Mouse (Mus musculus): ENCODE results near the gene Trpt1.

The Trpt1 gene

GRCm38 (mm10) chr19:6996006-6996405 lies at the start of gene Trpt1, which contains the start of gene Nudt22:
Trpt1 (plus strand) TSS chr19:6996131.
Nudt22 (minus strand) TSS chr19:6996117.
- peak; percentile 78 to 90 for DNase-seq (ENCODE audit: low spot score in 2 of 2)

GRCm38 (mm10) chr19:6947742-6948141 lies 48.2 kb upstream of the Trpt1 start:
- DNase-seq (ENCODE audit: low spot score in 2 of 2): no peak

GRCm38 (mm10) chr19:6948186-6948585 lies 47.7 kb upstream of the Trpt1 start:
- no peak for DNase-seq (ENCODE audit: low spot score in 2 of 2)

GRCm38 (mm10) chr19:6949532-6949931 lies 46.4 kb upstream of the Trpt1 start:
- DNase-seq (ENCODE audit: low spot score in 2 of 2): no peak

- no peak for DNase-seq (ENCODE audit: low spot score in 2 of 2)
Measured at GRCm38 (mm10) chr19:6949951-6950350, 46.0 kb upstream of the Trpt1 start.

- DNase-seq (ENCODE audit: low spot score in 2 of 2): peak in 1 of 2 experiments; percentile 48
Measured at GRCm38 (mm10) chr19:6950613-6951153, 45.2 kb upstream of the Trpt1 start.

GRCm38 (mm10) chr19:6951381-6951968 lies 44.5 kb upstream of the Trpt1 start:
- peak; percentile 93 to 97 for DNase-seq (ENCODE audit: low spot score in 2 of 2)

- DNase-seq (ENCODE audit: low spot score in 2 of 2): peak; percentile 75 to 87
Measured at GRCm38 (mm10) chr19:6951994-6952711, 43.8 kb upstream of the Trpt1 start.

- DNase-seq (ENCODE audit: low spot score in 2 of 2): peak; percentile 61 to 76
Measured at GRCm38 (mm10) chr19:6952712-6953037, 43.3 kb upstream of the Trpt1 start.

- peak in 1 of 2 experiments; percentile 57 for DNase-seq (ENCODE audit: low spot score in 2 of 2)
Measured at GRCm38 (mm10) chr19:6954046-6954445, 41.9 kb upstream of the Trpt1 start.

- no peak for DNase-seq (ENCODE audit: low spot score in 2 of 2)
Measured at GRCm38 (mm10) chr19:6955424-6955823, 40.5 kb upstream of the Trpt1 start.

- DNase-seq (ENCODE audit: low spot score in 2 of 2): no peak
Measured at GRCm38 (mm10) chr19:6956461-6956860, 39.5 kb upstream of the Trpt1 start.

- peak in 1 of 2 experiments; percentile 67 for DNase-seq (ENCODE audit: low spot score in 2 of 2)
Measured at GRCm38 (mm10) chr19:6968491-6969271, 27.2 kb upstream of the Trpt1 start.

- peak in 1 of 2 experiments; percentile 29 for DNase-seq (ENCODE audit: low spot score in 2 of 2)
Measured at GRCm38 (mm10) chr19:6969291-6969664, 26.7 kb upstream of the Trpt1 start.

GRCm38 (mm10) chr19:6969665-6970381 lies 26.1 kb upstream of the Trpt1 start:
- peak; percentile 64 to 75 for DNase-seq (ENCODE audit: low spot score in 2 of 2)

- DNase-seq (ENCODE audit: low spot score in 2 of 2): no peak
Measured at GRCm38 (mm10) chr19:6970460-6971085, 25.4 kb upstream of the Trpt1 start.

GRCm38 (mm10) chr19:6971644-6972043 lies 24.3 kb upstream of the Trpt1 start:
- no peak for DNase-seq (ENCODE audit: low spot score in 2 of 2)

- no peak for DNase-seq (ENCODE audit: low spot score in 2 of 2)
Measured at GRCm38 (mm10) chr19:6972247-6972917, 23.5 kb upstream of the Trpt1 start.

GRCm38 (mm10) chr19:6973581-6974190 lies 22.2 kb upstream of the Trpt1 start:
- DNase-seq (ENCODE audit: low spot score in 2 of 2): no peak

Data from urinary bladder, postnatal 36 days (tissue).